Mouse (Mus musculus) brain, embryonic 14.5 days (tissue): ENCODE measurements around the gene Gm19684.
"Not testable (repeated sequence)": the region's sequence is repeated elsewhere in the genome, so short reads cannot be mapped to it uniquely, and the experiment has no call there.

ENCODE experiments used
- CTCF ChIP-seq: fragments of 200-500 bp; IDR thresholded peaks from 2 replicates; pipeline ENCODE4 v1.5.1; 2012; ENCODE audit warnings: inconsistent platforms, mild to moderate bottlenecking, moderate library complexity, borderline replicate concordance; ENCODE audit not compliant: insufficient read depth, insufficient read length; ENCODE audit errors: extremely low read depth
- POLR2A ChIP-seq: fragments of 200-500 bp; IDR thresholded peaks from 2 replicates; pipeline ENCODE4 v1.6.1; 2012; ENCODE audit warnings: mild to moderate bottlenecking, inconsistent platforms, borderline replicate concordance; ENCODE audit not compliant: poor library complexity, insufficient read depth, insufficient read length, severe bottlenecking; ENCODE audit errors: extremely low read depth

- TF ChIP-seq POLR2A, CTCF: not testable (repeated sequence)
Measured at GRCm38 (mm10) chr17:36146937-36147336, 25.5 kb downstream of the Gm19684 start.
